In genomic region chr1:74401015-74401702, GRCm38 (mm10) we compare ENCODE assay signal across 1 mouse cellular context.
A peak's percentile ranks its signal among the peaks of the same experiment; 100 is the strongest.
TF ChIP-seq lines count a peak whose summit lies in the region.

No protein-coding gene starts in this region.

TF ChIP-seq in MEL, 35 proteins besides CTCF, POLR2A, EP300 and RAD21:
- TF ChIP-seq GATA1 (IDR thresholded peaks at IDR 0.05; ENCODE audit: low read depth, low read length) (peak; percentile 79), ZMIZ1 (IDR thresholded peaks at IDR 0.05; ENCODE audit: low read depth, low read length) (no peak), SIN3A (IDR thresholded peaks at IDR 0.05; ENCODE audit: low read length) (0 out of 2 replicates have a peak, but pooled peaks have one; percentile 33), MEF2A (IDR thresholded peaks at IDR 0.05; ENCODE audit: extremely low read depth, insufficient replicate concordance, low read depth, low read length, poor library complexity, severe bottlenecking) (no peak), ETS1 (IDR thresholded peaks at IDR 0.05; ENCODE audit: low read depth, low read length) (0 out of 2 replicates have a peak, but pooled peaks have one; percentile 21)
TF ChIP-seq in MEL: peak in this region for 3.
